Mouse (Mus musculus) adrenal gland, postnatal 14 days (tissue): ENCODE results near the gene Dnmt3a. TPM values are rescaled to one million over a fixed set of nuclear protein-coding genes. Genes with fewer than 3 reads are reported as not detected.
"Not testable (repeated sequence)": the region's sequence is repeated elsewhere in the genome, so short reads cannot be mapped to it uniquely, and the experiment has no call there.

Experiments used
- DNase-seq: peaks from one replicate; pipeline ENCODE4 v3.0.0; 2021; ENCODE audit warnings: mixed read lengths
- total RNA-seq: library from RNA; stranded (reverse); gene quantifications from 2 replicates; pipeline ENCODE4 v1.2.3, GENCODE M21; 2021

Dnmt3a gene
- total RNA-seq, 1 experiment from 2014 or later, result 95.6 TPM

- DNase-seq, result no peak
Measured at GRCm38 (mm10) chr12:3918577-3918976, 112.8 kb downstream of the Dnmt3a start.

GRCm38 (mm10) chr12:3919423-3919822 is 113.6 kb downstream of the Dnmt3a start:
- no peak for DNase-seq

- peak; percentile 79 for DNase-seq
Measured at GRCm38 (mm10) chr12:3926127-3926526, 120.3 kb downstream of the Dnmt3a start.

GRCm38 (mm10) chr12:3928841-3929240 is 123.0 kb downstream of the Dnmt3a start:
- peak; percentile 60 for DNase-seq

GRCm38 (mm10) chr12:3930090-3930865 is 124.5 kb downstream of the Dnmt3a start:
- not testable (repeated sequence) for DNase-seq

GRCm38 (mm10) chr12:3942026-3942425 is 136.2 kb downstream of the Dnmt3a start:
- no peak for DNase-seq

GRCm38 (mm10) chr12:3944454-3945073 is 138.8 kb downstream of the Dnmt3a start:
- no peak for DNase-seq

- no peak for DNase-seq
Measured at GRCm38 (mm10) chr12:3947503-3947902, 141.7 kb downstream of the Dnmt3a start.

GRCm38 (mm10) chr12:3954651-3955050 is 148.8 kb downstream of the Dnmt3a start, which contains the start of gene Pomc:
Gene Pomc, plus strand, starts transcription at chr12:3954951.
- no peak for DNase-seq

- peak; percentile 32 for DNase-seq
Measured at GRCm38 (mm10) chr12:3955371-3955770, 149.6 kb downstream of the Dnmt3a start.

- no peak for DNase-seq
Measured at GRCm38 (mm10) chr12:3956351-3956750, 150.5 kb downstream of the Dnmt3a start.

- DNase-seq, result peak; percentile 92
Measured at GRCm38 (mm10) chr12:3959791-3960543, 154.2 kb downstream of the Dnmt3a start.

GRCm38 (mm10) chr12:3960553-3960952 is 154.7 kb downstream of the Dnmt3a start:
- no peak for DNase-seq

Other genes with a start within 250 kb of the Dnmt3a start
- gene Dtnb, start 233.6 kb upstream of the Dnmt3a start, total RNA-seq, result 26.0 and 37.0 TPM in 2 replicates
- 0.79 and 1.2 TPM in 2 replicates for gene Pomc, start 148.9 kb downstream of the Dnmt3a start, total RNA-seq
- gene Efr3b, start 232.9 kb downstream of the Dnmt3a start, total RNA-seq, result 5.4 and 7.0 TPM in 2 replicates